Mouse (Mus musculus) right cerebral cortex, postnatal 4 days (tissue): ENCODE results near the gene Mib2.

Experiments used
- DNase-seq: peaks from one replicate; pipeline ENCODE4 v3.0.0-alpha.2; 2022

Gene Mib2

GRCm38 (mm10) chr4:155611860-155612259, 57.1 kb downstream of the Mib2 start:
- no peak for DNase-seq

GRCm38 (mm10) chr4:155606825-155607224, 62.2 kb downstream of the Mib2 start:
- DNase-seq = no peak

- no peak for DNase-seq
These were observed 63.9 kb downstream of the Mib2 start for GRCm38 (mm10) chr4:155605132-155605531.
